Mouse (Mus musculus): ENCODE measurements at regions not wholly inside any gene's neighbourhood (a gene's known extent, or its start where the extent isn't known, plus 50 kb on each side); places are given as distances from the start of the nearest gene placed in this dataset.

DNA sequence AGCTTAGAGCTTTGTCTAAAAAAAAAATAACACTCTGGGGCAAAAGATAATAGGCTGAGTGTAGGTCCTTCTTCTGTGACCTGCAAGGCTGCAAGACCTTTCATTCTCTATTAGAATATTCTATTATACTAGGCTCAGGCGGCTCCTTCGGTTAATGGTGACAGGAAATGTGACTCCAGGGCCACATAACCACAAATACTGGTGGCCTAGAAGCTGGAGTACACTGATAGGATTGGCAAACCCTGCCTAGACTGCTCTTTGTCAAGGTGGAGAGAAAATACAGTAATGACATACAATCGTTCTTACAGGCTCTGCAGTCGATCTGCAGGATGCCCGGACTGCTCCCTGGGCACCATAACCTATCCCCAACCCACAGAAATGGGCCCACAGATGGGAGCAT lies 146.3 kb upstream of the Zfp462 start:
- Histone ChIP-seq H3K9me3 (replicated peaks; ENCODE audit: low read length) (peaks cover 29% of the 10 kb centered on the region), H3K79me2 (replicated peaks; ENCODE audit: control insufficient read depth, extremely low read depth, insufficient read depth, poor library complexity, severe bottlenecking) (no peaks in the 10 kb centered on the region), H3K27ac (ENCODE audit: insufficient read depth, low read depth) (no peak overlapping the region), H3K36me3 (replicated peaks in 1 of 2; ENCODE audit: control insufficient read depth in 1 of 2, insufficient read depth in 1 of 2, low read length in 1 of 2) (no peaks in the 10 kb centered on the region), H3K4me3 (replicated peaks in 1 of 3; ENCODE audit: low read depth in 2 of 3, low read length in 2 of 3, poor library complexity in 1 of 3) (no peak overlapping the region), H3K9ac (ENCODE audit: insufficient read depth, low read depth) (no peak overlapping the region), H3K27me3 (replicated peaks) (no peaks in the 10 kb centered on the region), H3K4me2 (ENCODE audit: insufficient read depth, low read depth, poor library complexity, severe bottlenecking) (no peak overlapping the region), H3K4me1 (ENCODE audit: control insufficient read depth in 1 of 2, insufficient read depth in 2 of 2) (no peaks in the 10 kb centered on the region)
- TF ChIP-seq NELFE (IDR thresholded peaks at IDR 0.05; ENCODE audit: low read depth, low read length) (no peak), ZMIZ1 (IDR thresholded peaks at IDR 0.05; ENCODE audit: low read depth, low read length) (no peak), MAFK (IDR thresholded peaks at IDR 0.05; ENCODE audit: insufficient replicate concordance, low read length) (no peak), MYC (IDR thresholded peaks at IDR 0.05; ENCODE audit: low read depth, low read length) (no peak), UBTF (IDR thresholded peaks at IDR 0.05; ENCODE audit: low read depth, low read length) (no peak), EP300 (IDR thresholded peaks at IDR 0.05; ENCODE audit: low read length) (no peak), NRF1 (IDR thresholded peaks at IDR 0.05; ENCODE audit: low read depth, low read length) (no peak), TCF12 (IDR thresholded peaks at IDR 0.05; ENCODE audit: low read depth, low read length) (no peak), JUND (conservative IDR thresholded peaks at IDR 0.05; ENCODE audit: low read depth, low read length) (no peak), HCFC1 (IDR thresholded peaks at IDR 0.05; ENCODE audit: low read depth, low read length) (no peak), CTCF (conservative IDR thresholded peaks at IDR 0.05 in 1 of 2, IDR thresholded peaks at IDR 0.05 in 1 of 2; ENCODE audit: low read depth in 2 of 2, low read length in 2 of 2) (no peak), POLR2A (IDR thresholded peaks at IDR 0.05; ENCODE audit: low read depth, low read length) (no peak)
- in situ Hi-C loops (cut with MboI; ENCODE audit: low pct_ligation_motif_present, low pct_unique_long_range_greater_than_20kb, low sequenced_read_pairs) (no loop called here), dilution Hi-C loops (cut with MboI; ENCODE audit: extremely low pct_ligation_motif_present, extremely low pct_unique_long_range_greater_than_20kb, low sequenced_read_pairs) (no loop called here)
- no peak for DNase-seq (ENCODE audit: extremely low read depth)

DNA sequence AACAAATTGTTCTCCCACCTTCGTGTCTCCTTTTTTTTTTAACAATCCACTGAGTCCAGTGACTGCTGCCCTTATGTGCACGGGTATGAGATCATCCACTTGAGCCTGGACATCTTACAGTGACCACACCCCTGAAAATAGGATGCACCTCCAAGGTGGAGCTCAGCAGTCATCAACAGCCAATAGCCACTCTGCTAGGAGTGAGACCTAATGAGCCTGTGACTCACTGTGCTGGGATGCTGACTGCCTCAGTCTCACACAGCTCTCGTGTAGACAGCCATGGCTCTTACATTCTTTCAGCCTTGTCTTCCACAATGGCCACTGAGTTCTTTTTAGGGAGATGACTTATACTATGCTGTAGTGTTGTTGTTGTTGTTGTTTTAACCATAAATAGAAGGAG lies 133.7 kb upstream of the Zfp462 start:
- Histone ChIP-seq H3K27me3 (replicated peaks) (no peaks in the 10 kb centered on the region), H3K79me2 (replicated peaks; ENCODE audit: control insufficient read depth, extremely low read depth, insufficient read depth, poor library complexity, severe bottlenecking) (no peaks in the 10 kb centered on the region), H3K4me3 (replicated peaks in 1 of 3; ENCODE audit: low read depth in 2 of 3, low read length in 2 of 3, poor library complexity in 1 of 3) (no peak overlapping the region), H3K36me3 (replicated peaks in 1 of 2; ENCODE audit: control insufficient read depth in 1 of 2, insufficient read depth in 1 of 2, low read length in 1 of 2) (no peaks in the 10 kb centered on the region), H3K27ac (ENCODE audit: insufficient read depth, low read depth) (no peak overlapping the region), H3K9me3 (replicated peaks; ENCODE audit: low read length) (peaks cover 23% of the 10 kb centered on the region), H3K4me2 (ENCODE audit: insufficient read depth, low read depth, poor library complexity, severe bottlenecking) (no peak overlapping the region), H3K4me1 (ENCODE audit: control insufficient read depth in 1 of 2, insufficient read depth in 2 of 2) (no peaks in the 10 kb centered on the region), H3K9ac (ENCODE audit: insufficient read depth, low read depth) (no peak overlapping the region)
- no peak for TF ChIP-seq ELF1 (IDR thresholded peaks at IDR 0.05; ENCODE audit: low read depth, low read length)
- dilution Hi-C loops (cut with MboI; ENCODE audit: extremely low pct_ligation_motif_present, extremely low pct_unique_long_range_greater_than_20kb, low sequenced_read_pairs) (no loop called here), in situ Hi-C loops (cut with MboI; ENCODE audit: low pct_ligation_motif_present, low pct_unique_long_range_greater_than_20kb, low sequenced_read_pairs) (no loop called here)
- DNase-seq (ENCODE audit: extremely low read depth): no peak

DNA sequence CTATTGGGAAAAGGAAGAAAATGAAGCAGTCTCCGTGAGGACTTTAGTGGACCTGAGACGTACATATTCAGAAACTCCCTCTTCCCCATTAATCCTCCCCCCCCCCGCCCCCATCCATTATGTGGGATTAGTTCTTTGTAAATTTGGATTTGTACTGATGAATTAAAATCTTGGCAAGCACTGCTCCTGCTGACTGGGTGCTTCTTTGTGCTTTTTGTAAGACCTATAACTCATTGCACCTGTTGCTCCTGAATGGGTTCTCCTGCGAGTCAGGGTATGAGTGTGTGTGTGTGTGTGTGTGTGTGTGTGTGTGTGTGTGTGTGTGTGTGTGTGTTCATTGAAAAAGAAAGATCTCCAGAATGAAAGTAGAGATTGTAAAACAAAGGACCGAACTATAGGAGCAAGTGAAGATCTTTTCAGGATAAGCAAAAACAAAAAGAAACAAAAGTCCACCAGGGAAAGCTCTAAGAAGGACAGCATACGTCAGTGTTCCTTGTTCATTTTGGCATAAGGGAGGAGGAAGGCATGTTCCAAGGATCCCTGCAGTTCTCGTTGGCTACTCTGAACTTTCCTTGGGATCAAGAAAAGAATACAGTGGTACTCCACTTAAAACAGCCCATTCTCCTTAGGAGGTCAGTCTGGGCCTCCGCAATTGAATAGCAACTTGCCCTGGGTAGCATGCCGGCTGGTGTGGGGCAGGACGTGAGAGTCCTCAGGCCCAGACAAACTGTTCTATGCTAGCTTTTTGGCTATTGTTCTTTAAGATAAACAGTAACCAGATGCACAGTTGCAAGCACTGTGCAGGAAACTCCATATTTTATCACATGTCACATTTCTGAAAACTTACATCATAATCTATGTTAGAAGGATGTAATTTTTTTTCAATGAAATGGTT lies 131.9 kb upstream of the Zfp462 start:
- dilution Hi-C loops (cut with MboI; ENCODE audit: extremely low pct_ligation_motif_present, extremely low pct_unique_long_range_greater_than_20kb, low sequenced_read_pairs) (no loop called here), in situ Hi-C loops (cut with MboI; ENCODE audit: low pct_ligation_motif_present, low pct_unique_long_range_greater_than_20kb, low sequenced_read_pairs) (no loop called here)
- Histone ChIP-seq H3K9ac (ENCODE audit: insufficient read depth, low read depth) (no peak overlapping the region), H3K27me3 (replicated peaks) (no peaks in the 10 kb centered on the region), H3K4me2 (ENCODE audit: insufficient read depth, low read depth, poor library complexity, severe bottlenecking) (no peak overlapping the region), H3K27ac (ENCODE audit: insufficient read depth, low read depth) (no peak overlapping the region), H3K79me2 (replicated peaks; ENCODE audit: control insufficient read depth, extremely low read depth, insufficient read depth, poor library complexity, severe bottlenecking) (no peaks in the 10 kb centered on the region), H3K4me1 (ENCODE audit: control insufficient read depth in 1 of 2, insufficient read depth in 2 of 2) (no peaks in the 10 kb centered on the region), H3K36me3 (replicated peaks in 1 of 2; ENCODE audit: control insufficient read depth in 1 of 2, insufficient read depth in 1 of 2, low read length in 1 of 2) (no peaks in the 10 kb centered on the region), H3K4me3 (replicated peaks in 1 of 3; ENCODE audit: low read depth in 2 of 3, low read length in 2 of 3, poor library complexity in 1 of 3) (no peak overlapping the region), H3K9me3 (replicated peaks; ENCODE audit: low read length) (peaks cover 30% of the 10 kb centered on the region)
- no peak for DNase-seq (ENCODE audit: extremely low read depth)
- TF ChIP-seq GABPA (IDR thresholded peaks at IDR 0.05; ENCODE audit: insufficient replicate concordance, low read depth, low read length): no peak
- TF ChIP-seq CTCF (conservative IDR thresholded peaks at IDR 0.05 in 1 of 2, IDR thresholded peaks at IDR 0.05 in 1 of 2; ENCODE audit: low read depth in 2 of 2, low read length in 2 of 2): no peak
- no peak for TF ChIP-seq EP300 (IDR thresholded peaks at IDR 0.05; ENCODE audit: low read length)
